Mouse (Mus musculus) midbrain, embryonic 14.5 days (tissue): ENCODE results near the gene Smarcal1. TPM values are rescaled to one million over a fixed set of nuclear protein-coding genes. Genes with fewer than 3 reads are reported as not detected.
A peak's percentile ranks its signal among the peaks of the same experiment; 100 is the strongest.

ENCODE experiments used
- ATAC-seq: fragments of 200-750 bp; cut with Nextera tagmentation; 2 replicates; pipeline ENCODE4 v1.8.0; 2017; ENCODE audit warnings: moderate number of reproducible peaks, moderate library complexity; ENCODE audit not compliant: low FRiP score, low TSS enrichment
- DNase-seq: peaks from one replicate; pipeline ENCODE4 v3.0.0-alpha.2; 2015
- H3K27ac ChIP-seq: fragments of 300-500 bp; sonication (generic); replicated peaks from 2 replicates; pipeline ENCODE4 v1.5.1; 2014; ENCODE audit warnings: mild to moderate bottlenecking, low read depth, low read length, moderate library complexity
- H3K27me3 ChIP-seq: fragments of 300-500 bp; sonication (generic); 2 replicates; pipeline ENCODE4 v1.6.1; 2014; ENCODE audit warnings: low read length, control low read depth, mixed read lengths; ENCODE audit not compliant: control insufficient read depth, insufficient read depth
- H3K36me3 ChIP-seq: fragments of 300-500 bp; sonication (generic); 2 replicates; pipeline ENCODE4 v1.6.1; 2014; ENCODE audit warnings: low read length, control low read depth; ENCODE audit not compliant: control insufficient read depth, insufficient read depth
- H3K4me1 ChIP-seq: fragments of 300-500 bp; sonication (generic); 2 replicates; pipeline ENCODE4 v1.6.1; 2014; ENCODE audit warnings: mild to moderate bottlenecking, antibody characterized with exemption, low read length, control low read depth; ENCODE audit not compliant: control insufficient read depth, insufficient read depth
- H3K4me2 ChIP-seq: fragments of 300-500 bp; sonication (generic); 2 replicates; pipeline ENCODE4 v1.6.1; 2014; ENCODE audit warnings: mild to moderate bottlenecking, low read length, moderate library complexity
- H3K4me3 ChIP-seq: fragments of 300-500 bp; sonication (generic); replicated peaks from 2 replicates; pipeline ENCODE4 v1.5.1; 2014; ENCODE audit warnings: low read depth, low read length
- H3K9ac ChIP-seq: fragments of 300-500 bp; sonication (generic); replicated peaks from 2 replicates; pipeline ENCODE4 v1.6.1; 2014; ENCODE audit warnings: mild to moderate bottlenecking, low read length, moderate library complexity
- H3K9me3 ChIP-seq: fragments of 300-500 bp; sonication (generic); 2 replicates; pipeline ENCODE4 v1.6.1; 2016; ENCODE audit warnings: low read length, control low read depth, mixed read lengths; ENCODE audit not compliant: control insufficient read depth
- WGBS: fragments of 180-500 bp; shearing (Covaris S2); extraction: QIAGEN DNeasy Blood & Tissue Kit; methylation state at CpG from one replicate; pipeline ENCODE4 v1.1.7; 2014; 5-methylcytosine and 5-hydroxymethylcytosine counted together
- polyA plus RNA-seq: library from polyadenylated mRNA; unstranded; fragments of >200 nt; fragmentation: Nextera tagmentation; extraction: Ambion mirVana; gene quantifications from 2 replicates; pipeline ENCODE4 v1.2.1, GENCODE M21; 2014

The Smarcal1 gene
- polyA plus RNA-seq: 25.1 and 35.9 TPM in 2 replicates

- peaks cover 24% of the 10 kb centered on the region for H3K36me3 ChIP-seq
- H3K27ac ChIP-seq: peak within 1 kb of the TSS; percentile 94
- ATAC-seq (peak; percentile 99), DNase-seq (peak; percentile 97)
- H3K27me3 ChIP-seq: no peaks in the 10 kb centered on the region
- peak within 1 kb of the TSS; percentile 62 for H3K9ac ChIP-seq
- peak within 1 kb of the TSS; percentile 72 for H3K4me3 ChIP-seq
- H3K4me1 ChIP-seq: peaks cover 15% of the 10 kb centered on the region
- WGBS: under 1% methylated on average over 25 of the region's 25 CpGs
- peak within 1 kb of the TSS; percentile 64 for H3K4me2 ChIP-seq
- H3K9me3 ChIP-seq: no peaks in the 10 kb centered on the region
These were observed at the start of gene Smarcal1 for GRCm38 (mm10) chr1:72582947-72583731. Gene Smarcal1 (plus strand): TSS chr1:72583251.

GRCm38 (mm10) chr1:72533439-72533838 is 49.6 kb upstream of the Smarcal1 start:
- Histone ChIP-seq H3K27me3 (no peaks in the 10 kb centered on the region), H3K4me3 (peak overlapping the region; percentile 65), H3K9ac (no peak overlapping the region), H3K36me3 (no peaks in the 10 kb centered on the region), H3K4me2 (peak overlapping the region; percentile 88), H3K27ac (no peak overlapping the region), H3K9me3 (no peaks in the 10 kb centered on the region), H3K4me1 (peaks cover 32% of the 10 kb centered on the region)
- no peak for ATAC-seq
- peak; percentile 31 for DNase-seq

GRCm38 (mm10) chr1:72535725-72536571 is 47.1 kb upstream of the Smarcal1 start:
- H3K4me1 ChIP-seq: peaks cover 32% of the 10 kb centered on the region

GRCm38 (mm10) chr1:72536611-72537351 is 46.3 kb upstream of the Smarcal1 start, which contains the start of gene March4:
Gene March4 (minus strand): TSS chr1:72536930.
- peak within 1 kb of the TSS; percentile 65 for H3K4me3 ChIP-seq
- H3K27me3 ChIP-seq: no peaks in the 10 kb centered on the region
- H3K4me1 ChIP-seq: peaks cover 26% of the 10 kb centered on the region
- peak; percentile 77 for DNase-seq
- WGBS: under 1% methylated on average over 41 of the region's 41 CpGs
- H3K9ac ChIP-seq: peak within 1 kb of the TSS; percentile 76
- peak; percentile 74 for ATAC-seq
- H3K27ac ChIP-seq: peak within 1 kb of the TSS; percentile 83
- peak within 1 kb of the TSS; percentile 88 for H3K4me2 ChIP-seq
- no peaks in the 10 kb centered on the region for H3K36me3 ChIP-seq
- H3K9me3 ChIP-seq: no peaks in the 10 kb centered on the region

More at GRCm38 (mm10) chr1:72535725-72536571, 47.1 kb upstream of the Smarcal1 start:
- H3K36me3 ChIP-seq: no peaks in the 10 kb centered on the region
- 3% methylated on average over 35 of the region's 36 CpGs for WGBS
- H3K4me2 ChIP-seq: peak overlapping the region; percentile 88
- peak overlapping the region; percentile 76 for H3K9ac ChIP-seq
- peak; percentile 74 for DNase-seq
- no peaks in the 10 kb centered on the region for H3K9me3 ChIP-seq
- H3K27ac ChIP-seq: peak overlapping the region; percentile 83
- H3K4me3 ChIP-seq: peak overlapping the region; percentile 65
- peak; percentile 62 for ATAC-seq
- no peaks in the 10 kb centered on the region for H3K27me3 ChIP-seq

GRCm38 (mm10) chr1:72538266-72538665 is 44.8 kb upstream of the Smarcal1 start:
- 66% methylated on average over 5 of the region's 5 CpGs for WGBS
- H3K27me3 ChIP-seq: no peaks in the 10 kb centered on the region
- H3K9ac ChIP-seq: no peak overlapping the region
- no peaks in the 10 kb centered on the region for H3K36me3 ChIP-seq
- no peak overlapping the region for H3K27ac ChIP-seq
- H3K4me2 ChIP-seq: peak overlapping the region; percentile 88; the same call in 1 of the 2 replicates
- H3K4me1 ChIP-seq: peaks cover 16% of the 10 kb centered on the region
- ATAC-seq (no peak), DNase-seq (no peak)
- H3K4me3 ChIP-seq: no peak overlapping the region
- H3K9me3 ChIP-seq: no peaks in the 10 kb centered on the region

- Histone ChIP-seq H3K4me2 (no peak overlapping the region), H3K4me3 (no peak overlapping the region), H3K27me3 (no peaks in the 10 kb centered on the region), H3K9me3 (no peaks in the 10 kb centered on the region), H3K9ac (no peak overlapping the region), H3K27ac (no peak overlapping the region), H3K4me1 (no peaks in the 10 kb centered on the region), H3K36me3 (no peaks in the 10 kb centered on the region)
- 91% methylated on average over 2 of the region's 2 CpGs for WGBS
- ATAC-seq (no peak), DNase-seq (no peak)
These were observed 32.7 kb upstream of the Smarcal1 start for GRCm38 (mm10) chr1:72550317-72550716.

GRCm38 (mm10) chr1:72556471-72556870 is 26.6 kb upstream of the Smarcal1 start:
- Histone ChIP-seq H3K4me1 (no peaks in the 10 kb centered on the region), H3K27ac (no peak overlapping the region), H3K9me3 (no peaks in the 10 kb centered on the region), H3K9ac (no peak overlapping the region), H3K27me3 (no peaks in the 10 kb centered on the region), H3K4me2 (no peak overlapping the region), H3K4me3 (no peak overlapping the region), H3K36me3 (no peaks in the 10 kb centered on the region)
- 83% methylated on average over 3 of the region's 3 CpGs for WGBS
- DNase-seq (no peak), ATAC-seq (no peak)

- H3K27ac ChIP-seq: no peak overlapping the region
- no peak overlapping the region for H3K9ac ChIP-seq
- H3K27me3 ChIP-seq: no peaks in the 10 kb centered on the region
- DNase-seq (no peak), ATAC-seq (no peak)
- H3K36me3 ChIP-seq: no peaks in the 10 kb centered on the region
- no peaks in the 10 kb centered on the region for H3K4me1 ChIP-seq
- H3K4me3 ChIP-seq: no peak overlapping the region
- 70% methylated on average over 2 of the region's 2 CpGs for WGBS
- no peak overlapping the region for H3K4me2 ChIP-seq
- no peaks in the 10 kb centered on the region for H3K9me3 ChIP-seq
These were observed 24.4 kb upstream of the Smarcal1 start for GRCm38 (mm10) chr1:72558625-72559024.
